Mouse (Mus musculus) v-Abl transformed pro-B cells (cell line): Measurements from ENCODE around the gene Galt.
"Not testable (repeated sequence)": the region's sequence is repeated elsewhere in the genome, so short reads cannot be mapped to it uniquely, and the experiment has no call there.

ENCODE experiments used
- in situ Hi-C, 2 experiments: fragments of 400-800 bp; cut with MboI; formaldehyde crosslinking; loops; one replicate each; pipeline ENCODE4 v1.15.1; 2025; ENCODE audit not compliant: unreplicated experiment in 2 of 2

The Galt gene

GRCm38 (mm10) chr4:41762688-41763114 lies 7.7 kb downstream of the Galt start:
- in situ Hi-C loops: not testable (repeated sequence)

- in situ Hi-C loops: not testable (repeated sequence)
Measured at GRCm38 (mm10) chr4:41763176-41763575, 8.1 kb downstream of the Galt start.

GRCm38 (mm10) chr4:41767301-41767700 lies 12.3 kb downstream of the Galt start:
- in situ Hi-C loops: not testable (repeated sequence)

GRCm38 (mm10) chr4:41772946-41773345 lies 17.9 kb downstream of the Galt start:
- in situ Hi-C loops: not testable (repeated sequence)

- in situ Hi-C loops: not testable (repeated sequence)
Measured at GRCm38 (mm10) chr4:41773502-41773901, 18.5 kb downstream of the Galt start.

GRCm38 (mm10) chr4:41774002-41774401 lies 19.0 kb downstream of the Galt start, which contains the start of gene Ccl27a:
Gene Ccl27a (minus strand): TSS chr4:41774247.
- in situ Hi-C loops: not testable (repeated sequence)

- in situ Hi-C loops: not testable (repeated sequence)
Measured at GRCm38 (mm10) chr4:41774506-41774905, 19.5 kb downstream of the Galt start.

GRCm38 (mm10) chr4:41775840-41776239 lies 20.8 kb downstream of the Galt start:
- in situ Hi-C loops: not testable (repeated sequence)

- in situ Hi-C loops: not testable (repeated sequence)
Measured at GRCm38 (mm10) chr4:41781271-41781670, 26.2 kb downstream of the Galt start.

- in situ Hi-C loops: not testable (repeated sequence)
Measured at GRCm38 (mm10) chr4:41781748-41782485, 26.9 kb downstream of the Galt start.

- in situ Hi-C loops: not testable (repeated sequence)
Measured at GRCm38 (mm10) chr4:41782711-41783110, 27.7 kb downstream of the Galt start.

GRCm38 (mm10) chr4:41783197-41783596 lies 28.2 kb downstream of the Galt start:
- in situ Hi-C loops: not testable (repeated sequence)
